Comparison of ENCODE assay signal across 8 mouse cellular contexts in the genomic region with DNA sequence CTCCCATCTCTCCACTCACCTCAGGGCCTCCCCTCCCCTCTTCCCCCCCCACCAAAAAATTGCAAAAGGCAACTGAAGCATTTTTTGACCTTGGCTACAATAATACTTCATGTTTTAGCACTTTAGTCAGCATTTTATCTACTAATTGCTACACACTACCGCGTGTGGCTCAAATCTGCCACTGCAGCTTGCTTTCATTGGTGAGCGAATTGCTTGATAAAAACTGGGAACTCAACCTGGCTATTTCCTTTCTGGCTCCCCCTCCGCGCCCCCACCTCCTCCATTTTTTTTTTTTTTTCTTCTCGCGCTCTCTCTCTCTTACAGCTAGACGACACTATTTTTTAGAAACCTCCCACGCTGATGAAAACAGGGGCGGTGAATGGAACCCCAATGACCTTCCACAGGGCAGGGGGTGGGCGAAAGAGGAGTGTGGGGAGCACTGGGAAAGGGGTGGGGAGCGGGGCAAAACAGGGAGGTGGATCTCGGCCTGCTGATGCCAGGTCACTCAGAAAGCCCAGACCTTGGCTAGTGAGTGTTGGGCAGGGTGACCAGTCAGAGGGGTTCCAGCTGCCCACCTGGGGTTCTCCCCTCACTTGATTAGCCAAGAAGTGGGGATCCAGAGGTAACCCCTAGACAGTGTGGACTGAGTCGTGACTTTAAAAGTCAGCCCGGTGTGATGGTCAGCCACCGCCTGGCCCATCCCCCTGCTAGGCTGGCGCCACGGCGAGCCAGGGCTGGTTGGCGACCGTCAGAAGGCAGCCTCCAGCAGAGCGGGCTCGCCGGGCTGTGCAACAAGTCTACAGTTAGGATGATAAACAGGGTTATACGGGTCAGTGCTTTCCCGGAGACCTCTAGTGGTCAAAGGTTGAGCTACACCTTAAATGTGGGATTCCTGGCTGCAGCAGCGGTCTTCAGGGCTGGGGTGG. TPM values are rescaled to one million over a fixed set of nuclear protein-coding genes. Genes with fewer than 3 reads are reported as not detected.
DNase-seq lines count a peak whose midpoint lies in the region; ATAC-seq and TF ChIP-seq lines count a peak whose summit lies in the region.

No protein-coding gene starts in this region.

- peaks cover 6% of the 10 kb centered on the region for H3K79me2 ChIP-seq in C2C12 (ENCODE audit: control insufficient read depth, insufficient read depth)

- H3ac ChIP-seq in C2C12 (ENCODE audit: control insufficient read depth, insufficient read length, low read depth): peak overlapping the region; percentile 22

- TF ChIP-seq CTCF in C2C12 (IDR thresholded peaks at IDR 0.05; ENCODE audit: control insufficient read depth, insufficient read depth, insufficient read length): peak; percentile 44
- TF ChIP-seq CTCF in bone marrow, adult 2 months (IDR thresholded peaks at IDR 0.05; ENCODE audit: control insufficient read depth, insufficient read depth, low read length): peak; percentile 64
- TF ChIP-seq CTCF in midbrain, postnatal 0 days (IDR thresholded peaks at IDR 0.05): peak; percentile 86

- ATAC-seq in embryonic facial prominence, embryonic 15.5 days (ENCODE audit: insufficient number of reproducible peaks, low FRiP score, low TSS enrichment, low read depth): peak; percentile 81
- peak; percentile 69 for ATAC-seq in midbrain, postnatal 0 days (ENCODE audit: low FRiP score)

- DNase-seq in heart, adult 9 months (ENCODE audit: low spot score in 2 of 2): peak; percentile 88 to 90
- peak; percentile 90 to 92 for DNase-seq in kidney, adult 8-10 months
- peak; percentile 74 for DNase-seq in liver
- DNase-seq in midbrain, postnatal 0 days (ENCODE audit: low spot score): peak; percentile 89
- peak; percentile 80 to 83 for DNase-seq in spleen, postnatal 36 days (ENCODE audit: low spot score in 2 of 2)

- peak overlapping the region; percentile 93 for H3K27ac ChIP-seq in bone marrow, adult 2 months (ENCODE audit: control insufficient read depth, insufficient read depth, low read depth, low read length, poor library complexity)
- peak overlapping the region; percentile 66 for H3K27ac ChIP-seq in embryonic facial prominence, embryonic 15.5 days (replicated peaks)
- H3K27ac ChIP-seq in midbrain, postnatal 0 days (ENCODE audit: low read depth, low read length): peak overlapping the region; percentile 55

- no peaks in the 10 kb centered on the region for H3K9me3 ChIP-seq in embryonic facial prominence, embryonic 15.5 days (replicated peaks)
- H3K9me3 ChIP-seq in midbrain, postnatal 0 days (ENCODE audit: low read length): no peaks in the 10 kb centered on the region

- peaks cover 4% of the 10 kb centered on the region for H3K79me3 ChIP-seq in C2C12 (ENCODE audit: low read depth)

- peak overlapping the region; percentile 26 for H3K9ac ChIP-seq in embryonic facial prominence, embryonic 15.5 days
- peak overlapping the region; percentile 13; the same call in 1 of the 2 replicates for H3K9ac ChIP-seq in midbrain, postnatal 0 days (replicated peaks; ENCODE audit: low read length, poor library complexity, severe bottlenecking)

- under 1% methylated on average over 27 of the region's 27 CpGs for WGBS in bone marrow, adult 2 months
- WGBS in embryonic facial prominence, embryonic 15.5 days: 2% methylated on average over 26 of the region's 27 CpGs
- 1% methylated on average over 27 of the region's 27 CpGs for WGBS in midbrain, postnatal 0 days

- H3K4me1 ChIP-seq in bone marrow, adult 2 months (ENCODE audit: control insufficient read depth, insufficient read depth, low read length): no peaks in the 10 kb centered on the region; the same call in 1 of the 2 replicates
- peaks cover 27% of the 10 kb centered on the region for H3K4me1 ChIP-seq in embryonic facial prominence, embryonic 15.5 days
- H3K4me1 ChIP-seq in midbrain, postnatal 0 days (ENCODE audit: insufficient read depth, low read length): no peaks in the 10 kb centered on the region; the same call in 1 of the 2 replicates

- no peak overlapping the region for H3K4me3 ChIP-seq in C2C12 (ENCODE audit: insufficient read depth, poor library complexity, severe bottlenecking)
- peak overlapping the region; percentile 71 for H3K4me3 ChIP-seq in bone marrow, adult 2 months (replicated peaks; ENCODE audit: control insufficient read depth, low read depth, low read length)
- H3K4me3 ChIP-seq in embryonic facial prominence, embryonic 15.5 days (replicated peaks): peak overlapping the region; percentile 46
- H3K4me3 ChIP-seq in midbrain, postnatal 0 days (ENCODE audit: low read depth, low read length): peak overlapping the region; percentile 36

- H3K27me3 ChIP-seq in C2C12 (ENCODE audit: control insufficient read depth, insufficient read depth, insufficient read length): no peaks in the 10 kb centered on the region
- H3K27me3 ChIP-seq in embryonic facial prominence, embryonic 15.5 days: no peaks in the 10 kb centered on the region
- H3K27me3 ChIP-seq in midbrain, postnatal 0 days (ENCODE audit: insufficient read depth, low read length): no peaks in the 10 kb centered on the region

- TF ChIP-seq POLR2A in bone marrow, adult 2 months (IDR thresholded peaks at IDR 0.05; ENCODE audit: borderline replicate concordance, control insufficient read depth, low read depth, low read length): peak; percentile 55; the same call in 1 of the 2 replicates

- H3K36me3 ChIP-seq in C2C12 (ENCODE audit: control insufficient read depth, insufficient read depth): no peaks in the 10 kb centered on the region
- H3K36me3 ChIP-seq in embryonic facial prominence, embryonic 15.5 days: no peaks in the 10 kb centered on the region
- H3K36me3 ChIP-seq in midbrain, postnatal 0 days (ENCODE audit: insufficient read depth, low read length): no peaks in the 10 kb centered on the region

- H3K4me2 ChIP-seq in embryonic facial prominence, embryonic 15.5 days (replicated peaks): peak overlapping the region; percentile 90
- H3K4me2 ChIP-seq in midbrain, postnatal 0 days (ENCODE audit: low read depth, low read length, poor library complexity, severe bottlenecking): peak overlapping the region; percentile 81

TF ChIP-seq in C2C12, 6 proteins besides CTCF, POLR2A, EP300 and RAD21:
- TF ChIP-seq MYOG (IDR thresholded peaks at IDR 0.05; ENCODE audit: control insufficient read depth, extremely low read depth, insufficient read length) (no peak), FOSL1 (IDR thresholded peaks at IDR 0.05; ENCODE audit: insufficient read depth, low read length, poor library complexity, severe bottlenecking) (no peak)

RNA-seq across cellular contexts. Expression of a gene that starts 4.2 kb away (rescaled TPM):
- 6.0 TPM for polyA plus RNA-seq in C2C12 (2012; fragmentation: generic; extraction: Trizol)
- polyA plus RNA-seq in bone marrow, adult 2 months (2011; ENCODE audit: insufficient read depth, insufficient read length, low replicate concordance, missing spikeins): 2.7 and 14.3 TPM in 2 replicates
- 46.7 and 50.2 TPM in 2 replicates for polyA plus RNA-seq in embryonic facial prominence, embryonic 15.5 days (2015; fragmentation: Nextera tagmentation; extraction: Ambion mirVana)
- 12.9 and 13.6 TPM in 2 replicates for total RNA-seq in midbrain, postnatal 0 days (2014; rRNA removed)
- polyA plus RNA-seq in midbrain, postnatal 0 days (2015; fragmentation: Nextera tagmentation; extraction: Ambion mirVana): 10.6 and 13.3 TPM in 2 replicates
